Mouse (Mus musculus) olfactory bulb, adult 2 months (tissue): ENCODE measurements around the gene Gm28308.

Source experiments
- CTCF ChIP-seq: fragments of 200-500 bp; IDR thresholded peaks from 2 replicates; pipeline ENCODE4 v1.5.1; 2012; ENCODE audit warnings: low read depth, mild to moderate bottlenecking, low read length, moderate library complexity; ENCODE audit not compliant: insufficient read depth
- POLR2A ChIP-seq: fragments of 200-500 bp; IDR thresholded peaks from 2 replicates; pipeline ENCODE4 v1.6.1; 2012; ENCODE audit warnings: mild to moderate bottlenecking, low read depth, low read length, moderate library complexity; ENCODE audit not compliant: insufficient read depth

GRCm38 (mm10) chr6:52171938-52172337 lies 41.2 kb downstream of the Gm28308 start:
- TF ChIP-seq CTCF (no peak), POLR2A (no peak)
